Mouse (Mus musculus) erythroblast, embryonic 14.5 days (primary cell): ENCODE data around the gene Tnfaip8l2.

ENCODE experiments used
- GATA1 ChIP-seq: IDR thresholded peaks from 2 replicates; pipeline ENCODE4 v1.6.1; 2012; ENCODE audit warnings: low read length, inconsistent platforms, mixed read lengths
- TAL1 ChIP-seq: IDR thresholded peaks from 3 replicates; pipeline ENCODE4 v1.6.1; 2012; ENCODE audit warnings: low read length, inconsistent platforms, mixed read lengths

DNA sequence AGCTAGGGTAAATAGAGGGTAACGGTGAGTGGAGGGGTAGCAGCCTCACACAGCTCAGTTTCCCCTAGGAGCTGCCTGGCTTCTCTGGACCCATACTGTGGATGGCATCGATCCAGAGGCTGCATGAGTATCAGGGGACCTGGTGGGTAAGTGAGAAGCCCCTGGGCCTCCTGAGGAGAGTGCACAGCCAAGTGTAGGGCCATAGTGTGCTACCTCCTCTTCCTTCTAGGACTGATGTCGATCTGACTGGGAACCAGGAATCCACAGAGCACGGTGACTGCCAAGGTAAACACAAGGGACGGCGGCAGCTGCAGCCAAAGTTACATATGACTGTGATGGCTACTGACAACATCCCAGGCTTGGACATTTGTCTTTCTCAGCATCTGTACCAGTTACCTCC is 28.9 kb upstream of the Tnfaip8l2 start:
- TF ChIP-seq GATA1 (no peak), TAL1 (no peak)
